Mouse (Mus musculus): ENCODE results near the gene Olfr654. TPM values are rescaled to one million over a fixed set of nuclear protein-coding genes. Genes with fewer than 3 reads are reported as not detected.

Olfr654 gene
- not detected in 2 replicates for polyA plus RNA-seq (2012; rRNA removed)

DNA sequence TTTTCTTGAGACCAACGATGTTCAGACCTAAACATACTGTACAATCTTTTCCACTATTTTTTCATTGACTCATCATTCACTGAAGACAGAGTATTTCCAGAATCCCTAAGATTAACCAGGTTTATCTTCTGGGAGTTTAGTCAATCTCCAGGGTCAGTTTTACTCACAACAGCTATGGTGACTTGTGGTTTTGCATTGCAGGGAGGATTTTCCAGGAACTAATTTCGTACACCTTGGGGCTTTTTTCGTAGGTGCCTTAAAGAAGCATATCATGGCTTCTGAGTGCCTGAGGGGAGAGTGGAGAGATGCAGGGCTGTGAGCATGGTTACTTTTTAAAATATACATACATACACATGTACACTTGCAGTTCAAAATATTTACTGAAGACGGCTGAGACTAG, at the start of gene Olfr654:
Gene Olfr654 (plus strand): TSS at position 301 of the 400 bp plus-strand sequence.
- DNase-seq = no peak
- no peak within 1 kb of the TSS for H3K4me3 ChIP-seq (replicated peaks; ENCODE audit: insufficient read depth, low read depth, low read length)
- H3K27me3 ChIP-seq (ENCODE audit: control insufficient read depth, insufficient read depth, low read length) = no peaks in the 10 kb centered on the region
- H3K4me1 ChIP-seq (ENCODE audit: control insufficient read depth, insufficient read depth, low read length) = no peaks in the 10 kb centered on the region
- TF ChIP-seq CTCF (IDR thresholded peaks at IDR 0.05; ENCODE audit: borderline replicate concordance, insufficient read depth, low read depth, low read length) = no peak
- no peak for TF ChIP-seq POLR2A (IDR thresholded peaks at IDR 0.05; ENCODE audit: borderline replicate concordance, insufficient read depth, low read length)
- 87% methylated on average over 4 of the region's 4 CpGs for WGBS
- no peak within 1 kb of the TSS for H3K27ac ChIP-seq (ENCODE audit: insufficient read depth, low read length)

DNA sequence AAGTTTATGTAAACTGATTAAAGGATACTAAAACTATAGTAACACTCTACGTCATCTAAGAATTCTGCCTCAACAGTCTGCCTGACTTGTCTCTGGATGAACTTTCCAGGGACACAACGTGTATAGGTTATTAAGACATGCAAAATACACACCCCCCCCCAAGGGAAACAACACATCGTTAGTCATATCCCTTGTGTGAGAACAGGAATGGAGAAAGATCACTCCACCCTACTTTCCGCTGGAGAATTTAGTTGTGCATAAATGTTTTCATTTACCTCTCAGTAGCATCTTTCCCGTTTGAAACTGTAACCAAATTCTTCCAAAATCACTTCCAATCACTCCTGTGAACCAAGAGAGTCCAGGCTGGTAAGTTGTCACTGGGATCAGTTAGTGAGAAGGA, 37.0 kb upstream of the Olfr654 start, which contains the start of gene Olfr651:
Gene Olfr651 (plus strand): TSS at position 301 of the 400 bp plus-strand sequence.
- H3K4me3 ChIP-seq (replicated peaks; ENCODE audit: insufficient read depth, low read depth, low read length) = no peak within 1 kb of the TSS
- TF ChIP-seq POLR2A (IDR thresholded peaks at IDR 0.05; ENCODE audit: borderline replicate concordance, insufficient read depth, low read length) = no peak
- TF ChIP-seq CTCF (IDR thresholded peaks at IDR 0.05; ENCODE audit: borderline replicate concordance, insufficient read depth, low read depth, low read length) = no peak
- no peaks in the 10 kb centered on the region for H3K4me1 ChIP-seq (ENCODE audit: control insufficient read depth, insufficient read depth, low read length)
- no peaks in the 10 kb centered on the region for H3K27me3 ChIP-seq (ENCODE audit: control insufficient read depth, insufficient read depth, low read length)
- WGBS = 80% methylated on average over 5 of the region's 5 CpGs
- H3K27ac ChIP-seq (ENCODE audit: insufficient read depth, low read length) = no peak within 1 kb of the TSS
- no peak for DNase-seq

DNA sequence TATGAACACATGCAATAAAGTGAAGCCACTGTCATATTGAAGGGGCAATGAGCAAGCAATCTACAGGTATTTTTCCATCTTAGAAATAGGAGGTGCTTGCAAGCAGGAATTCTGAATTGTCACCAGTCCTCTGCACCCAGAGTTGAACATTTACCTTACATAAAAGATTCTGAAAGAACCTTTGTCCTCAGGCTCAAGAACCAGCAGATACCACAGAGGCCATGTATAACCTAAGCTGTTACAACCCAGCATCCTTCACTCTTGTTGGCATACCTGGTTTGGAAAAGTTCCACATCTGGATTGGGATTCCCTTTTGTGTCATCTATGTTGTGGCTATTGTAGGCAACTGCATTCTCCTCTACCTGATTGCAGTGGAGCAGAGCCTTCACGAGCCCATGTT, 34.1 kb upstream of the Olfr654 start:
- no peaks in the 10 kb centered on the region for H3K4me1 ChIP-seq (ENCODE audit: control insufficient read depth, insufficient read depth, low read length)
- H3K4me3 ChIP-seq (replicated peaks; ENCODE audit: insufficient read depth, low read depth, low read length) = no peak overlapping the region
- no peak for DNase-seq
- no peak overlapping the region for H3K27ac ChIP-seq (ENCODE audit: insufficient read depth, low read length)
- 59% methylated on average over 1 of the region's 1 CpGs for WGBS
- no peaks in the 10 kb centered on the region for H3K27me3 ChIP-seq (ENCODE audit: control insufficient read depth, insufficient read depth, low read length)
- TF ChIP-seq POLR2A (IDR thresholded peaks at IDR 0.05; ENCODE audit: borderline replicate concordance, insufficient read depth, low read length) (no peak), CTCF (IDR thresholded peaks at IDR 0.05; ENCODE audit: borderline replicate concordance, insufficient read depth, low read depth, low read length) (no peak)

DNA sequence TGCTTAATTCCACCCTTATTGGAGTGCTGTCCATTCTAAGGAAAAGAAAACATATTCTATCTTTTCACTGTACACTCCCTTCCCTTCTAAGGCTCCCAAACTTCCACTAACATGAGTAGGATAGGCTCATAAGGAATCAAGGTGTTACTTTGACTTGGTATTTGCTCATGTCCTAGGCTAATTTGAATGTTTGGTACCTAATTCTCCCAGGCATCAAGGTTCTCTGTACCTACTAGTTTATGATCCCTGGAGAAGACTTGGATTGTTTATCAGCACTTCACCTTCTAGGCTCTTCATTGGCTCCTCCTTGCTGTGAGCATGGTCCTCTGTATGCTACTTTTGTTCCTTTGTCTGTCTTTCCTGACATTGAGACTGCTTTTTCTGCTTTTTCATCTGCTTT, 26.2 kb upstream of the Olfr654 start, which contains the start of gene Olfr652:
Gene Olfr652 (plus strand): TSS at position 301 of the 400 bp plus-strand sequence.
- no peak for DNase-seq
- no peak for TF ChIP-seq CTCF (IDR thresholded peaks at IDR 0.05; ENCODE audit: borderline replicate concordance, insufficient read depth, low read depth, low read length)
- no peak for TF ChIP-seq POLR2A (IDR thresholded peaks at IDR 0.05; ENCODE audit: borderline replicate concordance, insufficient read depth, low read length)
- Histone ChIP-seq H3K4me3 (replicated peaks; ENCODE audit: insufficient read depth, low read depth, low read length) (no peak within 1 kb of the TSS), H3K27me3 (ENCODE audit: control insufficient read depth, insufficient read depth, low read length) (no peaks in the 10 kb centered on the region), H3K4me1 (ENCODE audit: control insufficient read depth, insufficient read depth, low read length) (no peaks in the 10 kb centered on the region), H3K27ac (ENCODE audit: insufficient read depth, low read length) (no peak within 1 kb of the TSS)

DNA sequence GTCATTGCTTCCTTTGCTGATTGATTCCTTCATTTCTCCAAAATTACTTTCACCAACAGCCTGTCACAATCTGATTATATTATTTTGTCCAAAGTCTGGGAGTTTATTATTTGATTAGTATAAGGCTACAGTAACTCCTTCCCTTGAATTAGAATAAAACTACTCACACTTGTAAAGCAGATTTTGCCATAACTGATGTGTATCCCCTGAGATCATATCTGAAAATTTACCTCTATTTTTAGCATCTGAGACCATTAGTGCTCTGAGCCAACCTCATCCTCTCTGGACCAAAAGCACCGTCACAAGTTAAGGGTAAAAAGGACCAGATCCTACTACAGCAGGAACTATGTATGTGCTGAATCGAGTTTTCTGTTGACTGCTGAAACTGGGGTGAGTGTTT, 9.8 kb upstream of the Olfr654 start, which contains the start of gene Olfr653:
Gene Olfr653 (plus strand): TSS at position 301 of the 400 bp plus-strand sequence.
- 66% methylated on average over 2 of the region's 2 CpGs for WGBS
- DNase-seq = no peak
- Histone ChIP-seq H3K4me3 (replicated peaks; ENCODE audit: insufficient read depth, low read depth, low read length) (no peak within 1 kb of the TSS), H3K4me1 (ENCODE audit: control insufficient read depth, insufficient read depth, low read length) (no peaks in the 10 kb centered on the region), H3K27ac (ENCODE audit: insufficient read depth, low read length) (no peak within 1 kb of the TSS), H3K27me3 (ENCODE audit: control insufficient read depth, insufficient read depth, low read length) (no peaks in the 10 kb centered on the region)
- TF ChIP-seq CTCF (IDR thresholded peaks at IDR 0.05; ENCODE audit: borderline replicate concordance, insufficient read depth, low read depth, low read length) (no peak), POLR2A (IDR thresholded peaks at IDR 0.05; ENCODE audit: borderline replicate concordance, insufficient read depth, low read length) (no peak)

DNA sequence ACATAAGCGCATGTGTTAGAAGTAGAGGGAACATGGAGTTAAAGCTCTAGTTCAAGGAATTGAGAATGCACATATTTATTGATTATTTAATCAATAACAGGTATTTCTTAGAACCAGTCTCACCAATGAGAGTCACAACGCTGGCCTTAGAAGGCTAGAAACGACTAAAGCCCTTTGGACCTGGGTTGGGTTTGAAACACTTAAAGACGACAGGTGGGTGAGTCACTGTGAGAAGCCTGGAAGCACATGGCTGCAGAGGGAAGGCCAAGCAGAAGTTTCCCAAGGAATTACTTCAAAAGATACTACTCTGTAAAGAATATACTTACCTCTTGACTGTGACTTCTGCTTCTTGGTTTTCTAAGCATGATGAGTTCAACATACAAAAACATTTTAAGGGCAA, 6.0 kb upstream of the Olfr654 start:
- WGBS = 92% methylated on average over 4 of the region's 4 CpGs
- H3K27me3 ChIP-seq (ENCODE audit: control insufficient read depth, insufficient read depth, low read length) = no peaks in the 10 kb centered on the region
- DNase-seq = no peak
- H3K27ac ChIP-seq (ENCODE audit: insufficient read depth, low read length) = no peak overlapping the region
- H3K4me3 ChIP-seq (replicated peaks; ENCODE audit: insufficient read depth, low read depth, low read length) = no peak overlapping the region
- H3K4me1 ChIP-seq (ENCODE audit: control insufficient read depth, insufficient read depth, low read length) = no peaks in the 10 kb centered on the region
- TF ChIP-seq CTCF (IDR thresholded peaks at IDR 0.05; ENCODE audit: borderline replicate concordance, insufficient read depth, low read depth, low read length) (no peak), POLR2A (IDR thresholded peaks at IDR 0.05; ENCODE audit: borderline replicate concordance, insufficient read depth, low read length) (no peak)

GRCm38 (mm10) chr7:104581429-104581828, 5.4 kb upstream of the Olfr654 start:
- TF ChIP-seq CTCF (IDR thresholded peaks at IDR 0.05; ENCODE audit: borderline replicate concordance, insufficient read depth, low read depth, low read length) (no peak), POLR2A (IDR thresholded peaks at IDR 0.05; ENCODE audit: borderline replicate concordance, insufficient read depth, low read length) (no peak)
- Histone ChIP-seq H3K4me3 (replicated peaks; ENCODE audit: insufficient read depth, low read depth, low read length) (no peak overlapping the region), H3K4me1 (ENCODE audit: control insufficient read depth, insufficient read depth, low read length) (no peaks in the 10 kb centered on the region), H3K27me3 (ENCODE audit: control insufficient read depth, insufficient read depth, low read length) (no peaks in the 10 kb centered on the region), H3K27ac (ENCODE audit: insufficient read depth, low read length) (no peak overlapping the region)
- DNase-seq = no peak
- WGBS = 87% methylated on average over 4 of the region's 4 CpGs

- no peaks in the 10 kb centered on the region for H3K27me3 ChIP-seq (ENCODE audit: control insufficient read depth, insufficient read depth, low read length)
- H3K4me3 ChIP-seq (replicated peaks; ENCODE audit: insufficient read depth, low read depth, low read length) = no peak overlapping the region
- no peak overlapping the region for H3K27ac ChIP-seq (ENCODE audit: insufficient read depth, low read length)
- H3K4me1 ChIP-seq (ENCODE audit: control insufficient read depth, insufficient read depth, low read length) = no peaks in the 10 kb centered on the region
- TF ChIP-seq CTCF (IDR thresholded peaks at IDR 0.05; ENCODE audit: borderline replicate concordance, insufficient read depth, low read depth, low read length) (no peak), POLR2A (IDR thresholded peaks at IDR 0.05; ENCODE audit: borderline replicate concordance, insufficient read depth, low read length) (no peak)
- DNase-seq = no peak
- WGBS = 83% methylated on average over 5 of the region's 5 CpGs
These were observed 1.4 kb downstream of the Olfr654 start for GRCm38 (mm10) chr7:104588274-104588673.
